Mouse (Mus musculus): ENCODE results near the gene Wnt4. TPM values are rescaled to one million over a fixed set of nuclear protein-coding genes. Genes with fewer than 3 reads are reported as not detected.

The Wnt4 gene
- polyA plus RNA-seq, 1 experiment from 2014 or later: 0.99 TPM

GRCm38 (mm10) chr4:137253601-137254000, 23.7 kb upstream of the Wnt4 start:
- WGBS: 62% methylated on average over 11 of the region's 11 CpGs
- H3K27me3 ChIP-seq (replicated peaks; ENCODE audit: control insufficient read depth, insufficient read depth, low read length): no peaks in the 10 kb centered on the region
- ATAC-seq: no peak

GRCm38 (mm10) chr4:137254206-137254976, 22.9 kb upstream of the Wnt4 start:
- Histone ChIP-seq H3K4me1 (replicated peaks; ENCODE audit: control insufficient read depth, insufficient read depth, low read length) (0 out of 2 replicates have a peak, but pooled peaks cover 3% of the 10 kb centered on the region), H3K27me3 (replicated peaks; ENCODE audit: control insufficient read depth, insufficient read depth, low read length) (no peaks in the 10 kb centered on the region), H3K36me3 (ENCODE audit: control insufficient read depth, insufficient read depth) (no peaks in the 10 kb centered on the region), H3K9ac (replicated peaks; ENCODE audit: low read depth, low read length) (no peak overlapping the region), H3K4me3 (replicated peaks; ENCODE audit: low read length) (no peak overlapping the region), H3K27ac (ENCODE audit: low read length) (no peak overlapping the region), H3K9me3 (ENCODE audit: control insufficient read depth, low read length) (no peaks in the 10 kb centered on the region), H3K4me2 (ENCODE audit: low read length) (no peak overlapping the region)
- 83% methylated on average over 17 of the region's 17 CpGs for WGBS
- no peak for ATAC-seq

More at GRCm38 (mm10) chr4:137253601-137254000, 23.7 kb upstream of the Wnt4 start:
- Histone ChIP-seq H3K4me3 (replicated peaks; ENCODE audit: low read length) (no peak overlapping the region), H3K4me2 (ENCODE audit: low read length) (no peak overlapping the region), H3K27ac (ENCODE audit: low read length) (no peak overlapping the region), H3K4me1 (replicated peaks; ENCODE audit: control insufficient read depth, insufficient read depth, low read length) (0 out of 2 replicates have a peak, but pooled peaks cover 3% of the 10 kb centered on the region), H3K9me3 (ENCODE audit: control insufficient read depth, low read length) (no peaks in the 10 kb centered on the region), H3K36me3 (ENCODE audit: control insufficient read depth, insufficient read depth) (no peaks in the 10 kb centered on the region), H3K9ac (replicated peaks; ENCODE audit: low read depth, low read length) (no peak overlapping the region)

- H3K36me3 ChIP-seq (ENCODE audit: control insufficient read depth, insufficient read depth): no peaks in the 10 kb centered on the region
- no peak overlapping the region for H3K9ac ChIP-seq (replicated peaks; ENCODE audit: low read depth, low read length)
- 0 out of 2 replicates have a peak, but pooled peaks cover 3% of the 10 kb centered on the region for H3K4me1 ChIP-seq (replicated peaks; ENCODE audit: control insufficient read depth, insufficient read depth, low read length)
- no peak overlapping the region for H3K4me3 ChIP-seq (replicated peaks; ENCODE audit: low read length)
- H3K4me2 ChIP-seq (ENCODE audit: low read length): no peak overlapping the region
- H3K27me3 ChIP-seq (replicated peaks; ENCODE audit: control insufficient read depth, insufficient read depth, low read length): no peaks in the 10 kb centered on the region
- no peak overlapping the region for H3K27ac ChIP-seq (ENCODE audit: low read length)
- ATAC-seq: no peak
- no peaks in the 10 kb centered on the region for H3K9me3 ChIP-seq (ENCODE audit: control insufficient read depth, low read length)
- 83% methylated on average over 8 of the region's 8 CpGs for WGBS
These were observed 21.7 kb upstream of the Wnt4 start for GRCm38 (mm10) chr4:137255568-137255967.

DNA sequence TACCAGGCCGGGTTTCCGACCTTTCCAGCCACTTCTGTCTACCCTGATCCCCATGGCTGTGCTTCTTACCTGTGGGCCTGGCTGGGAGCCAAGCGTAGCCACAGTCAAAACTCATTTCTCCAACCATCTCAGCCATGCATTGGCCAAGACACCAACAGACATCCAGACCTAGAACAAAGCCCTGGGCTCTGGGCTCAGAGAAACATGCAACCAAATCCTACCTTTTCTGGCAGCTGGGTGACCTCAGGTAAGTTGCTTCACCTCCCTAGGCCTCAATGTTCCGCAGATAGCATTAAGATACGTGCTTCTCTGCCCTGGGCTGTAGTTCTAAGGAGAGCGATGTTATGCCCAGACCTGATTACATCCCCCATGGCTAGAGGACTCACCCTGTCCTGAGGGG, 15.5 kb upstream of the Wnt4 start:
- Histone ChIP-seq H3K9me3 (ENCODE audit: control insufficient read depth, low read length) (no peaks in the 10 kb centered on the region), H3K4me1 (replicated peaks; ENCODE audit: control insufficient read depth, insufficient read depth, low read length) (no peaks in the 10 kb centered on the region), H3K4me2 (ENCODE audit: low read length) (no peak overlapping the region), H3K27me3 (replicated peaks; ENCODE audit: control insufficient read depth, insufficient read depth, low read length) (no peaks in the 10 kb centered on the region), H3K36me3 (ENCODE audit: control insufficient read depth, insufficient read depth) (no peaks in the 10 kb centered on the region), H3K9ac (replicated peaks; ENCODE audit: low read depth, low read length) (no peak overlapping the region), H3K27ac (ENCODE audit: low read length) (no peak overlapping the region), H3K4me3 (replicated peaks; ENCODE audit: low read length) (no peak overlapping the region)
- WGBS: 86% methylated on average over 6 of the region's 6 CpGs
- no peak for ATAC-seq

- WGBS: 82% methylated on average over 13 of the region's 13 CpGs
- Histone ChIP-seq H3K9me3 (ENCODE audit: control insufficient read depth, low read length) (no peaks in the 10 kb centered on the region), H3K36me3 (ENCODE audit: control insufficient read depth, insufficient read depth) (no peaks in the 10 kb centered on the region), H3K9ac (replicated peaks; ENCODE audit: low read depth, low read length) (no peak overlapping the region), H3K27ac (ENCODE audit: low read length) (no peak overlapping the region), H3K4me2 (ENCODE audit: low read length) (no peak overlapping the region), H3K27me3 (replicated peaks; ENCODE audit: control insufficient read depth, insufficient read depth, low read length) (no peaks in the 10 kb centered on the region), H3K4me1 (replicated peaks; ENCODE audit: control insufficient read depth, insufficient read depth, low read length) (no peaks in the 10 kb centered on the region), H3K4me3 (replicated peaks; ENCODE audit: low read length) (no peak overlapping the region)
- ATAC-seq: no peak
These were observed 13.2 kb upstream of the Wnt4 start for GRCm38 (mm10) chr4:137264066-137264465.

- H3K4me3 ChIP-seq (replicated peaks; ENCODE audit: low read length): no peak overlapping the region
- no peak overlapping the region for H3K27ac ChIP-seq (ENCODE audit: low read length)
- no peak overlapping the region for H3K4me2 ChIP-seq (ENCODE audit: low read length)
- no peaks in the 10 kb centered on the region for H3K4me1 ChIP-seq (replicated peaks; ENCODE audit: control insufficient read depth, insufficient read depth, low read length)
- no peaks in the 10 kb centered on the region for H3K36me3 ChIP-seq (ENCODE audit: control insufficient read depth, insufficient read depth)
- no peak for ATAC-seq
- H3K9ac ChIP-seq (replicated peaks; ENCODE audit: low read depth, low read length): no peak overlapping the region
- no peaks in the 10 kb centered on the region for H3K9me3 ChIP-seq (ENCODE audit: control insufficient read depth, low read length)
- H3K27me3 ChIP-seq (replicated peaks; ENCODE audit: control insufficient read depth, insufficient read depth, low read length): no peaks in the 10 kb centered on the region
- 83% methylated on average over 5 of the region's 5 CpGs for WGBS
These were observed 12.2 kb upstream of the Wnt4 start for GRCm38 (mm10) chr4:137265116-137265515.

DNA sequence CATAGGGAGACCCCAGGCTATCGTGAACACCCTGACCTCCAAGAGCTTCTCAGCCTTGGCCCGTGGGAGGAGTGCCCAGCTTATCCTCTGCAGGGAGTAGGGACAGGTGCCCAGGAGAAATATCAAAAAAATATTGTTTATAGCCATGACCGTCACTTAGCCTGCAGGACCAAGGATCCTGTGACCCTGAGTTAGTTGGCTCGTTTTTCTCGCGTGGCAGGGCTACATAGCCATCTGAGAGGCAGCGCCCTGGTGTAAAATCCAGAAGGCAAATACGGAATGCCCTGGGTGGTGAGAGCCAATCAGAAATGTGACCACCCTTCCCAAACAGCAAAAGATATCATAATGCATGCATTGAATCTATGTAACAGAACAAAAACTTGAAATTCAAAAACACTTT, 8.7 kb upstream of the Wnt4 start:
- Histone ChIP-seq H3K27me3 (replicated peaks; ENCODE audit: control insufficient read depth, insufficient read depth, low read length) (no peaks in the 10 kb centered on the region), H3K36me3 (ENCODE audit: control insufficient read depth, insufficient read depth) (no peaks in the 10 kb centered on the region), H3K27ac (ENCODE audit: low read length) (no peak overlapping the region), H3K4me2 (ENCODE audit: low read length) (no peak overlapping the region), H3K9me3 (ENCODE audit: control insufficient read depth, low read length) (no peaks in the 10 kb centered on the region), H3K4me1 (replicated peaks; ENCODE audit: control insufficient read depth, insufficient read depth, low read length) (no peaks in the 10 kb centered on the region), H3K9ac (replicated peaks; ENCODE audit: low read depth, low read length) (no peak overlapping the region), H3K4me3 (replicated peaks; ENCODE audit: low read length) (no peak overlapping the region)
- 84% methylated on average over 8 of the region's 8 CpGs for WGBS
- no peak for ATAC-seq

- H3K36me3 ChIP-seq (ENCODE audit: control insufficient read depth, insufficient read depth): no peaks in the 10 kb centered on the region
- no peak for ATAC-seq
- peaks cover 2% of the 10 kb centered on the region; the same call in 1 of the 2 replicates for H3K4me1 ChIP-seq (replicated peaks; ENCODE audit: control insufficient read depth, insufficient read depth, low read length)
- peaks cover 20% of the 10 kb centered on the region for H3K27me3 ChIP-seq (replicated peaks; ENCODE audit: control insufficient read depth, insufficient read depth, low read length)
- H3K4me3 ChIP-seq (replicated peaks; ENCODE audit: low read length): no peak overlapping the region
- 74% methylated on average over 8 of the region's 8 CpGs for WGBS
- no peak overlapping the region for H3K9ac ChIP-seq (replicated peaks; ENCODE audit: low read depth, low read length)
- no peak overlapping the region for H3K27ac ChIP-seq (ENCODE audit: low read length)
- no peaks in the 10 kb centered on the region for H3K9me3 ChIP-seq (ENCODE audit: control insufficient read depth, low read length)
- H3K4me2 ChIP-seq (ENCODE audit: low read length): no peak overlapping the region
These were observed 5.4 kb upstream of the Wnt4 start for GRCm38 (mm10) chr4:137271856-137272255.

DNA sequence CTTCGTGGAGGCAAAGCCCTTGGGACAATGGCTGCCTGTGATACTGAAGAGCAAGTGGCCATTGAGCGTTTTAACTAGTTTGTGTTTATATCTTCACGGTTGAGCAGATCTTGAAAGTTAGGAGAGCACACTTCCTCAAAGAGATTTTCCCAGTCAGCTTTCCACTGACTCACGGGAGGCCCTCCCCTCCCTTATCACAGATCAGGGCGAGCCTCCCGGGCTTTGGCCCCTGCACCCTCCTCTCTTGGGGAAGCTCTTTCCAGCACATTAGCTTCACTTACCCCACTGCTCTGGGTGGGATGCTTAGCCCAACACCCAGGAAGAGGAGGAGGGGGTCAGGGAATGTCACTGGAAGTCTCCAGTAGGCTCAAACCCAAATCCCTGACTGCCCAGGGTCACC, 3.0 kb upstream of the Wnt4 start:
- Histone ChIP-seq H3K27ac (ENCODE audit: low read length) (no peak overlapping the region), H3K4me2 (ENCODE audit: low read length) (no peak overlapping the region), H3K9ac (replicated peaks; ENCODE audit: low read depth, low read length) (no peak overlapping the region), H3K4me1 (replicated peaks; ENCODE audit: control insufficient read depth, insufficient read depth, low read length) (peaks cover 21% of the 10 kb centered on the region), H3K36me3 (ENCODE audit: control insufficient read depth, insufficient read depth) (no peaks in the 10 kb centered on the region), H3K27me3 (replicated peaks; ENCODE audit: control insufficient read depth, insufficient read depth, low read length) (peaks cover 37% of the 10 kb centered on the region), H3K4me3 (replicated peaks; ENCODE audit: low read length) (no peak overlapping the region), H3K9me3 (ENCODE audit: control insufficient read depth, low read length) (no peaks in the 10 kb centered on the region)
- WGBS: 5% methylated on average over 6 of the region's 6 CpGs
- no peak for ATAC-seq

All from forebrain, embryonic 16.5 days (tissue).